In genomic region chr17:46747234-46747633, GRCm38 (mm10) we compare ENCODE assay signal across 24 mouse cellular contexts. TPM values are rescaled to one million over a fixed set of nuclear protein-coding genes. Genes with fewer than 3 reads are reported as not detected.
"Had no signal": no experiment of that assay in that cellular context is flagged by ENCODE, and none has a peak within 500 bp of the region (broad histone marks: within the 10 kb centered on the region; RNA-seq: fewer than 3 reads in every experiment).

No protein-coding gene starts in this region.

- H3K27me3 ChIP-seq: liver, embryonic 13.5 days; midbrain, embryonic 13.5 days; neural tube, embryonic 12.5 days; neural tube, embryonic 15.5 days had no signal

- H3K4me2 ChIP-seq: liver, embryonic 13.5 days; midbrain, embryonic 13.5 days; neural tube, embryonic 12.5 days; neural tube, embryonic 15.5 days had no signal

- H3K9me3 ChIP-seq: liver, embryonic 13.5 days; midbrain, embryonic 10.5 days; midbrain, embryonic 13.5 days; neural tube, embryonic 12.5 days; neural tube, embryonic 15.5 days had no signal

- H3K27ac ChIP-seq: left cerebral cortex, adult 2 months; liver, embryonic 13.5 days; midbrain, embryonic 10.5 days; midbrain, embryonic 13.5 days; neural tube, embryonic 12.5 days; neural tube, embryonic 15.5 days; stomach, postnatal 0 days had no signal

- ATAC-seq: inflammation-experienced regulatory T-cells, adult 6 months; intestine, embryonic 16.5 days; midbrain, embryonic 13.5 days; midbrain, embryonic 16.5 days had no signal

- H3K4me3 ChIP-seq: left cerebral cortex, adult 2 months; liver, embryonic 13.5 days; midbrain, embryonic 10.5 days; midbrain, embryonic 13.5 days; neural tube, embryonic 12.5 days; neural tube, embryonic 15.5 days had no signal

- H3K9ac ChIP-seq: liver, embryonic 13.5 days; neural tube, embryonic 12.5 days; neural tube, embryonic 15.5 days had no signal

- DNase-seq: kidney, adult 18-20 months; kidney, adult 9 months; kidney, postnatal 14 days; kidney, postnatal 4 days; liver, embryonic 13.5 days; lung, postnatal 14 days; right cerebral cortex, adult 18-20 months; right cerebral cortex, postnatal 14 days; right cerebral cortex, postnatal 4 days; thymus, adult 2 months; thymus, postnatal 14 days; thymus, postnatal 4 days had no signal

RNA-seq across cellular contexts. Expression of gene Ptcra, which starts 16.3 kb away (rescaled TPM):
- total RNA-seq: layer of hippocampus, postnatal 25 days; left cerebral cortex, postnatal 10 days had no signal
- polyA plus RNA-seq: midbrain, embryonic 16.5 days had no signal

RNA-seq across cellular contexts. Expression of gene Gnmt, which starts 18.3 kb away (rescaled TPM):
- total RNA-seq: megakaryocyte progenitor cell, adult 5-6 weeks had no signal
